Mouse (Mus musculus) testis, postnatal 10 days (tissue): ENCODE results near the gene Pakap.

Source experiments
- DNase-seq: peaks from one replicate; pipeline ENCODE4 v3.0.0; 2021; ENCODE audit warnings: low spot score

Gene Pakap

GRCm38 (mm10) chr4:57567666-57568206, at the start of gene Pakap:
Gene Pakap, plus strand, starts transcription at chr4:57568179.
- DNase-seq = peak; percentile 76

- no peak for DNase-seq
Observed at GRCm38 (mm10) chr4:57523456-57523855, 44.5 kb upstream of the Pakap start.

GRCm38 (mm10) chr4:57524461-57524860, 43.5 kb upstream of the Pakap start:
- DNase-seq = no peak

GRCm38 (mm10) chr4:57525221-57526011, 42.6 kb upstream of the Pakap start:
- no peak for DNase-seq

- DNase-seq = no peak
Observed at GRCm38 (mm10) chr4:57528296-57528695, 39.7 kb upstream of the Pakap start.

GRCm38 (mm10) chr4:57533686-57534085, 34.3 kb upstream of the Pakap start:
- no peak for DNase-seq

GRCm38 (mm10) chr4:57534232-57534631, 33.7 kb upstream of the Pakap start:
- DNase-seq = no peak

GRCm38 (mm10) chr4:57535087-57535486, 32.9 kb upstream of the Pakap start:
- no peak for DNase-seq

- DNase-seq = no peak
Observed at GRCm38 (mm10) chr4:57538029-57538688, 29.8 kb upstream of the Pakap start.

- DNase-seq = no peak
Observed at GRCm38 (mm10) chr4:57543692-57544256, 24.2 kb upstream of the Pakap start.

- no peak for DNase-seq
Observed at GRCm38 (mm10) chr4:57547785-57548184, 20.2 kb upstream of the Pakap start.

GRCm38 (mm10) chr4:57550216-57550615, 17.8 kb upstream of the Pakap start:
- no peak for DNase-seq

GRCm38 (mm10) chr4:57557102-57557501, 10.9 kb upstream of the Pakap start:
- DNase-seq = no peak

GRCm38 (mm10) chr4:57559438-57559837, 8.5 kb upstream of the Pakap start:
- DNase-seq = no peak

- DNase-seq = no peak
Observed at GRCm38 (mm10) chr4:57560010-57560409, 8.0 kb upstream of the Pakap start.

- DNase-seq = no peak
Observed at GRCm38 (mm10) chr4:57561055-57561454, 6.9 kb upstream of the Pakap start.

GRCm38 (mm10) chr4:57565283-57565682, 2.7 kb upstream of the Pakap start:
- no peak for DNase-seq

GRCm38 (mm10) chr4:57565811-57566210, 2.2 kb upstream of the Pakap start:
- DNase-seq = no peak

GRCm38 (mm10) chr4:57568268-57569068, 489 bp downstream of the Pakap start:
- no peak for DNase-seq

- no peak for DNase-seq
Observed at GRCm38 (mm10) chr4:57569069-57569355, 1.0 kb downstream of the Pakap start.

- no peak for DNase-seq
Observed at GRCm38 (mm10) chr4:57569711-57570110, 1.7 kb downstream of the Pakap start.

GRCm38 (mm10) chr4:57570229-57570628, 2.2 kb downstream of the Pakap start:
- DNase-seq = no peak
